Mouse (Mus musculus) spleen, adult 2 months (tissue): Measurements from ENCODE around the gene Mrpl40.

Experiments
- CTCF ChIP-seq: fragments of 200-500 bp; IDR thresholded peaks from 2 replicates; pipeline ENCODE4 v1.5.1; 2011; ENCODE audit warnings: mild to moderate bottlenecking, inconsistent platforms; ENCODE audit not compliant: insufficient read depth, insufficient read length, insufficient replicate concordance; ENCODE audit errors: extremely low read depth
- POLR2A ChIP-seq: fragments of 200-500 bp; IDR thresholded peaks from 2 replicates; pipeline ENCODE4 v1.6.1; 2011; ENCODE audit warnings: low read depth, low read length, inconsistent platforms

GRCm38 (mm10) chr16:18833486-18833885, 43.2 kb downstream of the Mrpl40 start:
- TF ChIP-seq CTCF = no peak
- TF ChIP-seq POLR2A = no peak
